Comparison of ENCODE assay signal across 20 mouse cellular contexts in the genomic region with DNA sequence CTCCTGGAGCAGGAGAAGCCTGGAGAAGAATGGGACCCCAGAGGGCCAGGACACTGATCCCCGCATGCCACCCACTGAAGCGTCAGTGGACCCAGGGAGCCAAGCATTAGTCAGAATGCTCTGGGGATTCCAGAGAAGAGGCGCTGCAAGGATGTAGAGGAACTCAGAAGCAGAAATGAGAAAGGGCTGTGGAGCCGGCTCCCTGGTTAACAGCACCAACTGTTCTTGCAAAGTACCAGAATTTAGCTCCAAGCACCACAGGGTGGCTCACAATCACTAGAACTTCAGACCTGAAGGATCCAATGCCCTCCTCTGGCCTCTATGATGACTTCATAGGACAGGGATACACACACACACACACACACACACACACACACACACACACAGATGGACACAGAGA. TPM values are rescaled to one million over a fixed set of nuclear protein-coding genes. Genes with fewer than 3 reads are reported as not detected.
DNase-seq lines count a peak whose midpoint lies in the region; ATAC-seq and TF ChIP-seq lines count a peak whose summit lies in the region.
"Had no signal": no experiment of that assay in that cellular context is flagged by ENCODE, and none has a peak within 500 bp of the region (broad histone marks: within the 10 kb centered on the region; RNA-seq: fewer than 3 reads in every experiment).

No protein-coding gene starts in this region.

- H3K27me3 ChIP-seq in forebrain, postnatal 0 days (ENCODE audit: insufficient read depth, low read length): no peaks in the 10 kb centered on the region
- H3K27me3 ChIP-seq in forebrain, embryonic 10.5 days (ENCODE audit: poor library complexity, severe bottlenecking): no peaks in the 10 kb centered on the region
- H3K27me3 ChIP-seq in cerebellum, adult 2 months (ENCODE audit: control insufficient read depth, insufficient read depth, low read length): no peaks in the 10 kb centered on the region
- H3K27me3 ChIP-seq: embryonic facial prominence, embryonic 15.5 days; forebrain, embryonic 12.5 days; heart, embryonic 12.5 days; hindbrain, embryonic 15.5 days had no signal

- no peak for TF ChIP-seq POLR2A in cerebellum, adult 2 months (IDR thresholded peaks at IDR 0.05; ENCODE audit: borderline replicate concordance, insufficient read depth, low read length)

- no peak overlapping the region for H3K4me3 ChIP-seq in forebrain, postnatal 0 days (ENCODE audit: low read depth, low read length)
- no peak overlapping the region for H3K4me3 ChIP-seq in forebrain, embryonic 10.5 days
- no peak overlapping the region for H3K4me3 ChIP-seq in layer of hippocampus, adult 2 months
- H3K4me3 ChIP-seq in cerebellum, adult 2 months (replicated peaks; ENCODE audit: insufficient read depth, low read depth, low read length): no peak overlapping the region
- H3K4me3 ChIP-seq: embryonic facial prominence, embryonic 15.5 days; forebrain, embryonic 12.5 days; heart, embryonic 12.5 days; hindbrain, embryonic 15.5 days had no signal

- no peaks in the 10 kb centered on the region for H3K4me1 ChIP-seq in forebrain, postnatal 0 days (ENCODE audit: insufficient read depth)
- H3K4me1 ChIP-seq in forebrain, embryonic 10.5 days: peaks cover 5% of the 10 kb centered on the region
- H3K4me1 ChIP-seq in cerebellum, adult 2 months (ENCODE audit: control insufficient read depth, insufficient read depth, low read length): peaks cover 20% of the 10 kb centered on the region

- no peak overlapping the region for H3K9ac ChIP-seq in forebrain, postnatal 0 days
- H3K9ac ChIP-seq: embryonic facial prominence, embryonic 15.5 days; forebrain, embryonic 12.5 days; heart, embryonic 12.5 days; hindbrain, embryonic 15.5 days had no signal

- H3K9me3 ChIP-seq in forebrain, postnatal 0 days (ENCODE audit: low read length): no peaks in the 10 kb centered on the region
- no peaks in the 10 kb centered on the region for H3K9me3 ChIP-seq in forebrain, embryonic 10.5 days
- H3K9me3 ChIP-seq: embryonic facial prominence, embryonic 15.5 days; forebrain, embryonic 12.5 days; heart, embryonic 12.5 days; hindbrain, embryonic 15.5 days had no signal

- 81% methylated on average over 4 of the region's 4 CpGs for WGBS in forebrain, postnatal 0 days
- 81% methylated on average over 4 of the region's 4 CpGs for WGBS in forebrain, embryonic 10.5 days
- WGBS in cerebellum, adult 2 months: 65% methylated on average over 4 of the region's 4 CpGs

- no peak for ATAC-seq in forebrain, postnatal 0 days
- ATAC-seq: intestine, embryonic 16.5 days had no signal

- H3K36me3 ChIP-seq in forebrain, postnatal 0 days (ENCODE audit: insufficient read depth): no peaks in the 10 kb centered on the region
- peaks cover 7% of the 10 kb centered on the region for H3K36me3 ChIP-seq in forebrain, embryonic 10.5 days (replicated peaks)
- H3K36me3 ChIP-seq: embryonic facial prominence, embryonic 15.5 days; forebrain, embryonic 12.5 days; hindbrain, embryonic 15.5 days had no signal

- H3K4me2 ChIP-seq in forebrain, postnatal 0 days (ENCODE audit: low read depth): no peak overlapping the region
- H3K4me2 ChIP-seq: embryonic facial prominence, embryonic 15.5 days; forebrain, embryonic 12.5 days; heart, embryonic 12.5 days; hindbrain, embryonic 15.5 days had no signal

- no peak for TF ChIP-seq CTCF in forebrain, postnatal 0 days (IDR thresholded peaks at IDR 0.05; ENCODE audit: low read depth)
- TF ChIP-seq CTCF in layer of hippocampus, adult 2 months (conservative IDR thresholded peaks at IDR 0.05): no peak
- no peak for TF ChIP-seq CTCF in cerebellum, adult 2 months (IDR thresholded peaks at IDR 0.05; ENCODE audit: borderline replicate concordance, insufficient read depth, low read depth, low read length)

- peak overlapping the region; percentile 54; the same call in 1 of the 2 replicates for H3K27ac ChIP-seq in forebrain, postnatal 0 days (ENCODE audit: low read depth, low read length)
- no peak overlapping the region for H3K27ac ChIP-seq in forebrain, embryonic 10.5 days
- peak overlapping the region; percentile 87 for H3K27ac ChIP-seq in layer of hippocampus, adult 2 months
- no peak overlapping the region for H3K27ac ChIP-seq in cerebellum, adult 2 months (ENCODE audit: insufficient read depth, low read length)
- H3K27ac ChIP-seq: embryonic facial prominence, embryonic 15.5 days; forebrain, embryonic 12.5 days; hindbrain, embryonic 15.5 days had no signal

- no peak for DNase-seq in forebrain, postnatal 0 days
- no peak for DNase-seq in forebrain, embryonic 10.5 days (ENCODE audit: extremely low spot score, low spot score)
- no peak for DNase-seq in layer of hippocampus, adult 2 months (ENCODE audit: low spot score in 2 of 2)
- DNase-seq in layer of hippocampus, postnatal 14 days (ENCODE audit: low spot score in 2 of 2): no peak
- peak; percentile 29 for DNase-seq in A20 (ENCODE audit: low read depth, low spot score)
- DNase-seq in brain, adult 2 months (ENCODE audit: low read depth, low spot score): peak; percentile 63
- no peak for DNase-seq in cerebellum, adult 2 months
- DNase-seq in adrenal gland, adult 2 months: no peak
- DNase-seq: adrenal gland, adult 8-10 months; adrenal gland, postnatal 36 days; cerebellum, adult 11-12 months; cerebellum, adult 9-11 months; cerebellum, postnatal 36 days; gastrocnemius, postnatal 10 days; heart, postnatal 36 days had no signal

RNA-seq across cellular contexts. Expression of gene Slc23a2, which starts 32.6 kb away (rescaled TPM):
- 49.2 and 57.2 TPM in 2 replicates for total RNA-seq in forebrain, postnatal 0 days (2014; rRNA removed)
- 29.0 and 36.2 TPM in 2 replicates for polyA plus RNA-seq in forebrain, postnatal 0 days (2015; fragmentation: Nextera tagmentation; extraction: Ambion mirVana)
- 10.9 and 12.6 TPM in 2 replicates for polyA plus RNA-seq in forebrain, embryonic 10.5 days (2016; fragmentation: Nextera tagmentation; extraction: Ambion mirVana)
- total RNA-seq in layer of hippocampus, adult 2 months (2021): 10 to 100 TPM; 93.1 to 96.0 TPM
- 10 to 100 TPM; 88.9 to 94.1 TPM for total RNA-seq in layer of hippocampus, postnatal 14 days (2021)
- polyA plus RNA-seq in cerebellum, adult 2 months (2012; rRNA removed): 68.6 and 76.9 TPM in 2 replicates
- 100 to 1,000 TPM in 1 of 2 experiments, 10 to 100 TPM in 1; 80.6 to 206 TPM for total RNA-seq in adrenal gland, adult 2 months (2021)
- polyA plus RNA-seq in adrenal gland, adult 2 months (2012; rRNA removed): 45.5 and 59.7 TPM in 2 replicates

Comparison
In these comparisons a context has a peak if more than half of its experiments do, and no peak if none do; other contexts are left out.
1. H3K27ac ChIP-seq: peak in forebrain, postnatal 0 days (single experiment) and layer of hippocampus, adult 2 months (single experiment); none in forebrain, embryonic 10.5 days (single experiment) and cerebellum, adult 2 months (single experiment).
2. DNase-seq: peak in A20 (single experiment) and brain, adult 2 months (single experiment); none in forebrain, postnatal 0 days (single experiment), forebrain, embryonic 10.5 days (single experiment), layer of hippocampus, adult 2 months (0 of 2), layer of hippocampus, postnatal 14 days (0 of 2), cerebellum, adult 2 months (0 of 2) and adrenal gland, adult 2 months (single experiment).